In the genomic region with DNA sequence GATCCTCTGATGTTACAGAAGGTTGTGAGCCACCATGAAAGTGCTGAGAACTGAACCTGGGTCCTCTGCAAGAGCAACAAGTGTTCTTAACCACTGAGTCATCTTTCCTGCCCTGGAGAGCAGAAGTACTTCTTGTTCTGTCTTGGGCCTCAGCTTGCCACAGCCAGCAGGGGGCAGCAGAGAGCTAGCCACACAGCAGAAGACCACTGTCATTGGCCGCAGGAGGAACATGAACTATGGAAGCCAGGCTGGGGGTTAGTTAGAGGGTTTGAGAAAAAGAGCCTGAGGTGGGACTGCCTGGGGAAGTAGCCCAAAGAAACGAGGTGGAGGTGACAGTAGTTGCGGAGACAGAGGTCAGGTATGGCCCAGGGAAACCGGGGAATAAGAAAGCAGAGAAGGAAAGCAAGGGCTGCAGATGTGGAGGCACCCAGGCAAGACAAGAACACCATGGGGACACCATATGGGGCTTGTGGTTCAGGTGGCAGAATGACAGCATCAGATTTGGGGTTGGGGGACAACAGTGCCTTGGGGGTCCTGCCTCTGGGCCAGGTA, we compare ENCODE assay signal across 8 mouse cellular contexts. TPM values are rescaled to one million over a fixed set of nuclear protein-coding genes. Genes with fewer than 3 reads are reported as not detected.
DNase-seq lines count a peak whose midpoint lies in the region; ATAC-seq lines count a peak whose summit lies in the region.
"Not testable (repeated sequence)": the region's sequence is repeated elsewhere in the genome, so short reads cannot be mapped to it uniquely, and the experiment has no call there.

No protein-coding gene starts in this region.

- not testable (repeated sequence) for H3K4me1 ChIP-seq in forebrain, embryonic 14.5 days (ENCODE audit: control insufficient read depth, insufficient read depth, low read length); liver, embryonic 16.5 days (ENCODE audit: control insufficient read depth, low read depth, low read length)

- 0 out of 2 replicates have a peak, but pooled peaks have one; percentile 78 for ATAC-seq in forebrain, embryonic 14.5 days
- 0 out of 2 replicates have a peak, but pooled peaks have one; percentile 32 for ATAC-seq in liver, embryonic 16.5 days (ENCODE audit: low read depth)

- intact Hi-C loops in heart, postnatal 36 days (cut with DNase I): not testable (repeated sequence)

- DNase-seq in ES-CJ7 (ENCODE audit: low read depth, low spot score): peak; percentile 65
- DNase-seq in cerebellum, adult 11 months: peak; percentile 37
- DNase-seq in forebrain, embryonic 14.5 days (ENCODE audit: low spot score): peak; percentile 50
- peak; percentile 58 to 65 for DNase-seq in heart, postnatal 36 days
- DNase-seq in kidney, postnatal 14 days: peak; percentile 70
- peak; percentile 21 for DNase-seq in neural tube, embryonic 10.5 days (ENCODE audit: extremely low spot score, low spot score)
- DNase-seq in thymus, adult 18-20 months: peak; percentile 42 to 64

- not testable (repeated sequence) for H3K9ac ChIP-seq in forebrain, embryonic 14.5 days (ENCODE audit: low read length); liver, embryonic 16.5 days (ENCODE audit: low read depth, low read length)

- not testable (repeated sequence) for H3K4me2 ChIP-seq in forebrain, embryonic 14.5 days (ENCODE audit: low read length); liver, embryonic 16.5 days (ENCODE audit: low read depth, low read length)

- H3K27me3 ChIP-seq in forebrain, embryonic 14.5 days (replicated peaks; ENCODE audit: control insufficient read depth, insufficient read depth, low read length); liver, embryonic 16.5 days (ENCODE audit: control insufficient read depth, insufficient read depth, low read depth, low read length): not testable (repeated sequence)

- not testable (repeated sequence) for H3K9me3 ChIP-seq in forebrain, embryonic 14.5 days (replicated peaks; ENCODE audit: control insufficient read depth, low read length); liver, embryonic 16.5 days (replicated peaks; ENCODE audit: control insufficient read depth, low read length)

- WGBS in forebrain, embryonic 14.5 days: 69% methylated on average over 2 of the region's 4 CpGs
- WGBS in liver, embryonic 16.5 days (ENCODE audit: insufficient replicate concordance): 27% methylated on average over 4 of the region's 4 CpGs

- H3K4me3 ChIP-seq in forebrain, embryonic 14.5 days (ENCODE audit: low read depth, low read length); liver, embryonic 16.5 days (ENCODE audit: low read depth, low read length): not testable (repeated sequence)

- not testable (repeated sequence) for H3K27ac ChIP-seq in forebrain, embryonic 14.5 days (ENCODE audit: low read depth, low read length); liver, embryonic 16.5 days (ENCODE audit: low read length)

- not testable (repeated sequence) for H3K36me3 ChIP-seq in forebrain, embryonic 14.5 days (ENCODE audit: control insufficient read depth, insufficient read depth, low read length); liver, embryonic 16.5 days (ENCODE audit: control insufficient read depth, insufficient read depth)

RNA-seq across cellular contexts. Expression of gene Sytl3, which starts 38.4 kb away (rescaled TPM):
- 0.38 and 0.51 TPM in 2 replicates for polyA plus RNA-seq in forebrain, embryonic 14.5 days (2014; fragmentation: Nextera tagmentation; extraction: Ambion mirVana)
- under 1 TPM; 0.19 to 0.25 TPM for total RNA-seq in heart, postnatal 36 days (2021)
- polyA plus RNA-seq in liver, embryonic 16.5 days (2015; fragmentation: Nextera tagmentation; extraction: Ambion mirVana): 0.18 and 0.28 TPM in 2 replicates

RNA-seq across cellular contexts. Expression of gene Dynlt1f, which starts 41.6 kb away (rescaled TPM):
- polyA plus RNA-seq in forebrain, embryonic 14.5 days (2014; fragmentation: Nextera tagmentation; extraction: Ambion mirVana): 281 and 376 TPM in 2 replicates
- total RNA-seq in heart, postnatal 36 days (2021): 10 to 100 TPM; 49.9 to 55.4 TPM
- polyA plus RNA-seq in liver, embryonic 16.5 days (2015; fragmentation: Nextera tagmentation; extraction: Ambion mirVana): 64.6 and 76.0 TPM in 2 replicates
